Mouse (Mus musculus): ENCODE measurements around the gene Pawr.

Pawr gene

GRCm38 (mm10) chr10:108356601-108357187 lies 24.8 kb downstream of the Pawr start:
- no peak for DNase-seq

GRCm38 (mm10) chr10:108359974-108360373 lies 28.1 kb downstream of the Pawr start:
- no peak for DNase-seq

GRCm38 (mm10) chr10:108360801-108361200 lies 28.9 kb downstream of the Pawr start:
- DNase-seq: no peak

- no peak for DNase-seq
Measured at GRCm38 (mm10) chr10:108361419-108362155, 29.7 kb downstream of the Pawr start.

GRCm38 (mm10) chr10:108363932-108364331 lies 32.0 kb downstream of the Pawr start:
- no peak for DNase-seq

GRCm38 (mm10) chr10:108364946-108365719 lies 33.2 kb downstream of the Pawr start:
- no peak for DNase-seq

- DNase-seq: no peak
Measured at GRCm38 (mm10) chr10:108366251-108366650, 34.3 kb downstream of the Pawr start.

- DNase-seq: no peak
Measured at GRCm38 (mm10) chr10:108368358-108368757, 36.4 kb downstream of the Pawr start.

GRCm38 (mm10) chr10:108372258-108372657 lies 40.3 kb downstream of the Pawr start:
- DNase-seq: no peak

- no peak for DNase-seq
Measured at GRCm38 (mm10) chr10:108372858-108373257, 40.9 kb downstream of the Pawr start.

- no peak for DNase-seq
Measured at GRCm38 (mm10) chr10:108375796-108376195, 43.9 kb downstream of the Pawr start.

GRCm38 (mm10) chr10:108376366-108376765 lies 44.4 kb downstream of the Pawr start:
- no peak for DNase-seq

- no peak for DNase-seq
Measured at GRCm38 (mm10) chr10:108377369-108377768, 45.4 kb downstream of the Pawr start.

- DNase-seq: no peak
Measured at GRCm38 (mm10) chr10:108378062-108378461, 46.1 kb downstream of the Pawr start.

- no peak for DNase-seq
Measured at GRCm38 (mm10) chr10:108378479-108378878, 46.6 kb downstream of the Pawr start.

- no peak for DNase-seq
Measured at GRCm38 (mm10) chr10:108380715-108381114, 48.8 kb downstream of the Pawr start.

- no peak for DNase-seq
Measured at GRCm38 (mm10) chr10:108384153-108384769, 52.3 kb downstream of the Pawr start.

GRCm38 (mm10) chr10:108385480-108385955 lies 53.6 kb downstream of the Pawr start:
- DNase-seq: no peak

GRCm38 (mm10) chr10:108388410-108388915 lies 56.5 kb downstream of the Pawr start:
- no peak for DNase-seq

GRCm38 (mm10) chr10:108389178-108389926 lies 57.4 kb downstream of the Pawr start:
- DNase-seq: no peak

- DNase-seq: no peak
Measured at GRCm38 (mm10) chr10:108389927-108390287, 58.0 kb downstream of the Pawr start.

- DNase-seq: no peak
Measured at GRCm38 (mm10) chr10:108391370-108391902, 59.5 kb downstream of the Pawr start.
